Mouse (Mus musculus): Measurements from ENCODE around the gene Hist1h2bn.

Gene Hist1h2bn

GRCm38 (mm10) chr13:21729544-21729943, 24.4 kb upstream of the Hist1h2bn start:
- DNase-seq, result no peak

- DNase-seq, result peak; percentile 38
These were observed 20.5 kb upstream of the Hist1h2bn start for GRCm38 (mm10) chr13:21733466-21733865.

GRCm38 (mm10) chr13:21734010-21734905, 19.7 kb upstream of the Hist1h2bn start:
- peak; percentile 96 for DNase-seq

DNA sequence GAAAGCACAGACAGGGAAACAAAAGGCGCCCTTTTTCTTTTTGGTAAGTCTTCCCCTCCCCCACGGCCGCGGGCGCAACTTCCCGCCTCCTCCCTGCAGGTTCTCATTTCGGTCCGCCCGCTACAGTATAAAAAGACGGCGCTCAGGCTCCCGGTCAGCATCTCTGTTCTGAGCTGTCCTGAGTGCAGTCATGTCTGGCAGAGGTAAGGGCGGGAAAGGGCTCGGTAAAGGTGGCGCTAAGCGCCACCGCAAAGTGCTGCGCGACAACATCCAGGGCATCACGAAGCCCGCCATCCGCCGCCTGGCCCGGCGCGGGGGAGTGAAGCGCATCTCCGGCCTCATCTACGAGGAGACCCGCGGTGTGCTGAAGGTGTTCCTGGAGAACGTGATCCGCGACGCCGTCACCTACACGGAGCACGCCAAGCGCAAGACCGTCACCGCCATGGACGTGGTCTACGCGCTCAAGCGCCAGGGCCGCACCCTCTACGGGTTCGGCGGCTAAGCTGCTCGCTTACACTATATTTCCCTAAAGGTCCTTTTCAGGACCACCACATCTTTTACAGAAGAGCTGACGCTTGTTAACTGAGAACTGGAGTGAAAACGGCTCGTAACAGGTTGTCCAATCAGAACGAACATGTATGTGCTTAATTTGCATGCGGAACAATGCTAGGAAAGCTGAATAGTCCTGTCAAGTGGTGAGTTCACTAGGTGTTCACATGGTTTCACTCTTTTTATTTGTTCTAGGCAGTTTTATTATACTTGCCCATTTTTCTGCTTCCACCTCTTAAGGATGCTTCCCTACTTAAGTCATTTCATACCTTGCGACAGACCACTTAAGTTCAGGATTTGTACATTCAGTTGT, 18.8 kb upstream of the Hist1h2bn start, which contains the start of gene Hist1h4j:
TSS of gene Hist1h4j (plus strand) at position 159 of the 862 bp plus-strand sequence.
- peak; percentile 95 for DNase-seq

DNA sequence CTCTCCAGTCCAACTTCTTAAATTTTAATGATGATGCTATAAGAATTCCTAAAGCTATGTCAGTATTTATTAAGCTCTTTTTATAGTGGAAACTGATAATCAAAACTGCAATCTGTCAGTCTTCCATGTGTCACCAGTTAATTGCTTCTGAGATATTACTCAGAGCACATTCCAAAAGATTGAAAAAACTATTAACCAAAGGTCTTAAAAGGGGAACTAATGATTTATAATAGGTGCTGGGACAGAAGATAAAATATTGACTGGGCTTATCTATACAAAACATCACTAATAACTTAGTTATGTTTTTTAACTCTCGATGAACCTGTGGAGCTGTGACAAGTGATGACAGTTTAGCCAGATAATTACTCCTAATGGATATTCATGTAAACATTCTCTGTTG, 8.9 kb upstream of the Hist1h2bn start:
- no peak for DNase-seq

DNA sequence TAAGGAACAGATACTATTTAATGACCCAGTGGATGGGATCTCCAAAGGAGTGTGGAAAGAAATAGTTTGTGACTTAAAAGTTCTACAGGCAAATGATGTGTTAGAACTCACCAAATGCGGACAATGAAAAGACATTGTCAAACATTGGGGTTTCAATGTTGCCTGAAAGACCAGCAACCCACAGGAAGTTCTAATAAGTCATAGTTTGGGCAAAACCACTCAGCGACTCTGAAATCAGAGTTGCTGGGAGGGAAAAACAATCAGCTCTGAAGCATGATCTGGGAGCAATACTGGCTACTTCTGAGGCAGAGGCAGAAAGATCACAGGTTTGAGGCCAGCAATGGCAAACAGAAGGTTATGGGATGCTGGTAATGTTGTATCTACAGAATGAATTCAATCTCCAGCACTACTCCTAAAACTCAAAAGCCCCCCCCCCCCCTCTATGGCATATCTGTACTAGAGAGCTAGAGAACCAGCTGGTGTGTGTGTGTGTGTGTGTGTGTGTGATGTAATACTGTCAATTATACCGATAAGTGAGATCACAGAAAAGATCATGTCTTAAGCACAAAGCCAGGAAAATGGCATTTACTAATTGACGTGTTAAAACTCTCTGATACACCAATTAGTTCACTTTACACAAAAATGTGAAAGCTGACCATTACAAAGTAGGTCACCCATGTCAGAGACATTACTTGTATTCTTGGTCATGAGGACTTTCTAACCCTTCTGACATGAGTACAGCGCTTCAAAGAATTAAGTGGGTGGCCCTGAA, 4.3 kb upstream of the Hist1h2bn start:
- peak; percentile 63 for DNase-seq

- DNase-seq, result peak; percentile 95
These were observed 3.5 kb upstream of the Hist1h2bn start, which contains the start of gene Hist1h4k for GRCm38 (mm10) chr13:21750159-21751017. Gene Hist1h4k (minus strand): TSS chr13:21750505.

DNA sequence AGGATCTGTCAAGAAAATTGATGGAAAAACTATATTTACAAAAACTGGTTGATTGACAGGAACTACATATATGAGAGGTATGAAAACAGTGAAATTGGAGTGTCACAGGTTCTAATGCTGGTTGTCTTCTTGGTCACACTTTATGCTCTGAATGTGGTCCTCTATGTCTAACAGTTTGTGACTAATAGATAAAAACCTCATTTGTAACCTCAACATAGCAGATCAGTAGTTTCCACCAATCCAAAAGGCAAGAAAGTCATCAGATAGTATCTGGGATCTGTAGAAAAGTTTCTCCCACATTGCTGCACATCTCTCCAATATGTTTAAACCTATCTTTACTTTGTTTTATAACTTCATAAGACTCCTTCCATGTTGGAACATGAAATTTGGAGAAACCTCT, 2.5 kb upstream of the Hist1h2bn start:
- no peak for DNase-seq

DNA sequence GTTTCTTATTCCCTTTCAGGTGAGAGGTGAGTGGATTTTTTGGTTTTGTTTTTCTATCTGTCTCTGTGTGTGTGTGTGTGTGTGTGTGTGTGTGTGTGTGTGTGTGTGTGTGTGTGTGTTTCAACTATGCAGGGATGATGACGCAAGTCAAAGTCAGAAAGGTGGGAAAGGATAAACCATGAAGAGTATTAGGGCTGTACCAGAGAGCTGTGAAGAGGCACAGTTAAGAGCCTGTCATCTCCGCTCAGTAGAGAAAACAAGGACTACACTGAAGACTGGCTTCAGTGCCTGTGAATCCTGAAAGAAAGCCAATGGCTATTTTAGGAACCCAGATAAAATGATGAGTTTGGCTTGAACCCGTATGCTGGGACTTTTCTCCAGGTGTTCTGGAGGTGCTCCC, 2.1 kb upstream of the Hist1h2bn start:
- no peak for DNase-seq

- no peak for DNase-seq
These were observed 1.6 kb upstream of the Hist1h2bn start for GRCm38 (mm10) chr13:21752356-21752755.

GRCm38 (mm10) chr13:21753051-21753523, 836 bp upstream of the Hist1h2bn start:
- no peak for DNase-seq

- peak; percentile 79 for DNase-seq
These were observed 525 bp downstream of the Hist1h2bn start for GRCm38 (mm10) chr13:21754294-21755001.

DNA sequence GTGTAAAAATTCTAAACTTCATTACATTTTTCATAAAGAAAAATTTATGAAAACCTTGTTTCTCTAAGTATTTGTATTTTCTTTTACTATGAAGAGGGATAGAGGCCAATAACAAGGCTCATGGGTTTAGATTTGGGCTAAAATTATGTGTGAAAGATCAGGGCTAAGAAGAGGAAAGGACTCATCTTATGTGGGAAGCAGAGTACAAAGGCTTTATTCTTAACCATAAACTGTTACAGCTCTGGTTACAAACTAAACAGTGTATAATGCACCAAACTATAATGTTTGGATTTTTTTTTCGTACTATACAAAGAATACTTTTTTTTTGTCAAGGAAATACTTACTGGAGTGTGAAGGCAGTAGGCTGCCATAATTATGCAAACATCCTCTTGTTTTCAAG, 1.8 kb downstream of the Hist1h2bn start:
- no peak for DNase-seq

DNA sequence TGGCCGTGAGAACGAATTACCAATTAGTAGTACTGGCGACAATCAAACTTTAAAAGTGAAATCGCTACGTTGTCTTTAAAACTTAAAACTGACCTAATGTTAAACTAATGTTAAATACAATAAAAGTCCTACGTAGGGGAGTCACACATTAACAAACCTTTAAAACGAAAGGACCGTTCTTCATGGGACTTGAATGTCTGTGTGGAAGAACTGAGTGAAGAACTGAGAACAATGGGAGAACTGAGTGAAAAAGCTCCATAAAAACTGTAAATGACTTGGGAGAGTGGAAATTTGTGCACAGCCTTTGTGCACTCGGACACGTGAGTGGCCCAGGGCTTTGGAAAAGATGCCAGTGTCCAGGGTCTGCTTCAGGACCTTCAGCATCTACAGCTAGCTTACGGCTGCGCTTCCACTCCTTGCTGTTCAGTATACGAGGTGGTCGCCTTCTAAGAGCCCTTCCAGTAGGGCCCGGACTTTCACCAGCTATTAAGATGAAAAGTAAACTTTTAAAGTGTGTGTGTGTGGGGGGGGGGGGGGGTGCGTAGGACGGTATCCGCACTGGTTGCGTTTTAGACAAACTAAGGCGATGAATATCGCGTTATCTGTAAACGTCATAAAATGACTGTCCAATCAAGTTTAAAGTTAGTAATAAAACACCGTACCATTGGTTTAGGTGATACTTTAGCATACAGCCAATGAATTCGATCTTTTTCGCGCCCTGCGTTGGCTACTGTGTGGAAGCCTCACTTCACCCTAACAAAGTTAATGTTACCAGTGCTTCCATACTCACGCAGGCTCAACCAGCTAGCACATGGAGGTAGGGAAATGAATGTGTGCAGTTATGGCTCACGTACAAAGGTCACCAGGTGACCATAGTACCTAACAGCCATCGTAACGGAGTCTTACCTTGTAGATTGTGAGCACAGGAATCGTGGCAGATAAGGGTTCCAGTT, 25.2 kb downstream of the Hist1h2bn start:
- peak; percentile 92 for DNase-seq

GRCm38 (mm10) chr13:21779767-21780731, 26.1 kb downstream of the Hist1h2bn start, which contains the start of gene Hist1h1b:
Gene Hist1h1b (minus strand): TSS chr13:21780625.
- DNase-seq, result peak; percentile 88

DNA sequence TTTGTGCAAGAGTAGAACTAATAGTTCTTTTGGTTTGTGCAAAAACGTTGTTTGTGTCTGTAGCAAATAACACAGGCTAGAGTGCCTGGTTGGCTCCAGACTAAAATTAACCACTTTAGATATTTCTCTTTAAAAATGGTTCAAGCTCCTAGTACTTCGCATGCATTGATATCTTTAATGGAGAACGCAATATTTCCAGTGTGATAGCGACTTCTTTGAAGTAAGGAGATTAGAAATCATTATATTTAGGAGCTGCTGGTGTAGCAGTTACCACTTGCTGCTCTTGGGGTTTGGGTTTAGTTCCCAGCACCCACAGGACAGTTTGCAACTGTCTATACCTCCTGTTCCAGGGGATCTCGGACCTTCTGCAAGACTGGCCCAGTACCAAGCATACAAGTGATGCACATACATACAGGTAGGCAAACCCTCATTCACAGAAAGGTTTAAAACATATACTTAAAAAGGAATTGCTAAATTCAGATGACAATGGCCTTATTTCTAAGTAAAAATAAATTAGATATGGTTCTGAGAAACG, 27.2 kb downstream of the Hist1h2bn start:
- DNase-seq, result peak; percentile 11

DNA sequence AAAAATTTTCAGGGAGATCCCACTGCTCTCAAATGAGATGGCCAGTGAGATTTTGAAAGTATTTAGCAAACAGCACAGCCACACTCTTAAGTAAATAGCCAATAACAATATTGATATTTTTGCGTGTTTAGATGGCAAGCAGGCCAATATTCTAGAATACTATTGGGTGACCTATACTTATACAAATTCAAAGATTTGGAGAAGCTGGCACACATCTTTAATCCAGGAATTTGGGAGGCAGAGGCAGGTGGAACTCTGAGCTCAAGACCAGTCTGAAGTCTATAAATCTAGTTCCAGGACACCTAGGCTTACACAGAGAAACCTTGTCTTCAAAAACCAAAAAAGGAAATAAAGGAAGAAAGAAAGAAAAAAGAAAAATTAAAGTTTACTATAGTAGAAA, 27.7 kb downstream of the Hist1h2bn start:
- no peak for DNase-seq
